Mouse (Mus musculus): ENCODE data around the gene Trmt11. TPM values are rescaled to one million over a fixed set of nuclear protein-coding genes. Genes with fewer than 3 reads are reported as not detected.

The Trmt11 gene
- polyA plus RNA-seq (2017; shearing (Covaris generic)): 47.2 TPM

DNA sequence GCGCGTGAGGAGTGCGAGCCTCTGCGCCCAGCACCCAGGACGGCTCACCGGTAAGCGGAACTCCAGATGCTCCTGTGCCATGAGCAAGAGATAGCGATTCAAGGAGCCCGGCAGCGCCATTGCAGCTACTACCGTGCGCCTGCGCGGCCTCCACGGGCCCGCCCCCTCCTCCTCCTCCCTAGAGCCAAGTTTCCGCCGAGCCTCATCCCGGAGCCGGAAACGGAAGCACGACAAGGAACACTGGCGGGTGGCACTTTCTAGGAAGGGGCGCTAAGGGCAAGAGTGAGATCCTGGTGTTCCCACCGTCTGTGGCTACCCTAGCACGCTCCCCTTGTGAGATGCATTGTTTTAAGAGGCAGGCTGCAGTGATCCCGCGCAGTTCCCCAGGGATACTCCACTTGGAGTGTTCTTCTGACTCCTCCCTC lies at the start of gene Trmt11:
TSS of gene Trmt11 (minus strand) at position 208 of the 425 bp plus-strand sequence.

GRCm38 (mm10) chr10:30629513-30629912 lies 29.0 kb upstream of the Trmt11 start, which contains the start of gene Hint3:
Hint3 (minus strand) TSS chr10:30629632.

Other genes with a start within 250 kb of the Trmt11 start
- 56.8 TPM for gene Hint3, start 28.9 kb upstream of the Trmt11 start, polyA plus RNA-seq (2017; shearing (Covaris generic))
- gene Ncoa7, start 202.6 kb upstream of the Trmt11 start, polyA plus RNA-seq (2017; shearing (Covaris generic)): 82.3 TPM
- gene Hey2, start 242.1 kb upstream of the Trmt11 start, polyA plus RNA-seq (2017; shearing (Covaris generic)): not detected

All from inflammation-experienced regulatory T-cells, adult 16 weeks (primary cell).